Mouse (Mus musculus): ENCODE results near the gene Lhfp.

- TF ChIP-seq CTCF (IDR thresholded peaks at IDR 0.05; ENCODE audit: borderline replicate concordance, insufficient read depth, low read depth, low read length) (no peak), POLR2A (IDR thresholded peaks at IDR 0.05; ENCODE audit: borderline replicate concordance, insufficient read depth, low read length) (no peak)
Observed at GRCm38 (mm10) chr3:53100210-53100609, 58.9 kb downstream of the Lhfp start.
